Mouse (Mus musculus) forebrain, embryonic 10.5 days (tissue): ENCODE results near the gene Dusp22. TPM values are rescaled to one million over a fixed set of nuclear protein-coding genes. Genes with fewer than 3 reads are reported as not detected.

Experiments
- DNase-seq: peaks from one replicate; pipeline ENCODE4 v3.0.0-alpha.2; 2017; ENCODE audit warnings: low spot score; ENCODE audit errors: extremely low spot score
- H3K27ac ChIP-seq: fragments of 300-500 bp; sonication (generic); 2 replicates; pipeline ENCODE4 v1.5.1; 2016; ENCODE audit warnings: mild to moderate bottlenecking
- H3K27me3 ChIP-seq: fragments of 300-500 bp; sonication (generic); 2 replicates; pipeline ENCODE4 v1.6.1; 2016; ENCODE audit warnings: mild to moderate bottlenecking; ENCODE audit not compliant: poor library complexity, severe bottlenecking
- H3K36me3 ChIP-seq: fragments of 300-500 bp; sonication (generic); replicated peaks from 2 replicates; pipeline ENCODE4 v1.6.1; 2016; ENCODE audit warnings: mild to moderate bottlenecking, moderate library complexity
- H3K4me1 ChIP-seq: fragments of 300-500 bp; sonication (generic); 2 replicates; pipeline ENCODE4 v1.6.1; 2016
- H3K4me3 ChIP-seq: fragments of 300-500 bp; sonication (generic); 2 replicates; pipeline ENCODE4 v1.5.1; 2016; ENCODE audit warnings: mild to moderate bottlenecking, moderate library complexity
- H3K9me3 ChIP-seq: fragments of 300-500 bp; sonication (generic); 2 replicates; pipeline ENCODE4 v1.6.1; 2016; ENCODE audit warnings: mild to moderate bottlenecking, moderate library complexity
- WGBS: fragments of 180-500 bp; shearing (Covaris S2); methylation state at CpG from one replicate; pipeline ENCODE4 v1.1.7; 2016; 5-methylcytosine and 5-hydroxymethylcytosine counted together
- polyA plus RNA-seq: library from polyadenylated mRNA; unstranded; fragments of >200 nt; fragmentation: Nextera tagmentation; extraction: Ambion mirVana; gene quantifications from 2 replicates; pipeline ENCODE4 v1.2.1, GENCODE M21; 2016

Gene Dusp22
- polyA plus RNA-seq, 1 experiment from 2014 or later: 16.9 TPM

GRCm38 (mm10) chr13:30682328-30682727 lies 22.5 kb downstream of the Dusp22 start:
- 88% methylated on average over 3 of the region's 3 CpGs for WGBS
- no peak for DNase-seq
- Histone ChIP-seq H3K4me3 (no peak overlapping the region), H3K36me3 (no peaks in the 10 kb centered on the region), H3K4me1 (no peaks in the 10 kb centered on the region), H3K27me3 (no peaks in the 10 kb centered on the region), H3K9me3 (no peaks in the 10 kb centered on the region), H3K27ac (no peak overlapping the region)

GRCm38 (mm10) chr13:30684614-30685122 lies 24.9 kb downstream of the Dusp22 start:
- Histone ChIP-seq H3K4me3 (no peak overlapping the region), H3K9me3 (no peaks in the 10 kb centered on the region), H3K4me1 (no peaks in the 10 kb centered on the region), H3K27ac (no peak overlapping the region), H3K36me3 (no peaks in the 10 kb centered on the region), H3K27me3 (no peaks in the 10 kb centered on the region)
- no peak for DNase-seq
- WGBS: 65% methylated on average over 6 of the region's 6 CpGs

GRCm38 (mm10) chr13:30685957-30686356 lies 26.2 kb downstream of the Dusp22 start:
- H3K36me3 ChIP-seq: no peaks in the 10 kb centered on the region
- no peak for DNase-seq
- H3K27ac ChIP-seq: no peak overlapping the region
- no peaks in the 10 kb centered on the region for H3K4me1 ChIP-seq
- no peaks in the 10 kb centered on the region for H3K9me3 ChIP-seq
- 91% methylated on average over 2 of the region's 2 CpGs for WGBS
- H3K4me3 ChIP-seq: no peak overlapping the region
- H3K27me3 ChIP-seq: no peaks in the 10 kb centered on the region

- DNase-seq: no peak
- no peaks in the 10 kb centered on the region for H3K27me3 ChIP-seq
- 93% methylated on average over 12 of the region's 12 CpGs for WGBS
These were observed 28.3 kb downstream of the Dusp22 start for GRCm38 (mm10) chr13:30688035-30688616.

GRCm38 (mm10) chr13:30689475-30689874 lies 29.7 kb downstream of the Dusp22 start:
- no peaks in the 10 kb centered on the region for H3K36me3 ChIP-seq
- no peak overlapping the region for H3K4me3 ChIP-seq
- no peaks in the 10 kb centered on the region for H3K27me3 ChIP-seq
- H3K27ac ChIP-seq: no peak overlapping the region
- H3K4me1 ChIP-seq: no peaks in the 10 kb centered on the region
- no peak for DNase-seq
- WGBS: 93% methylated on average over 5 of the region's 5 CpGs
- no peaks in the 10 kb centered on the region for H3K9me3 ChIP-seq

More at GRCm38 (mm10) chr13:30688035-30688616, 28.3 kb downstream of the Dusp22 start:
- no peaks in the 10 kb centered on the region for H3K4me1 ChIP-seq
- no peaks in the 10 kb centered on the region for H3K9me3 ChIP-seq
- H3K36me3 ChIP-seq: no peaks in the 10 kb centered on the region
- H3K27ac ChIP-seq: no peak overlapping the region
- H3K4me3 ChIP-seq: no peak overlapping the region

GRCm38 (mm10) chr13:30691441-30692292 lies 31.9 kb downstream of the Dusp22 start:
- no peak overlapping the region for H3K4me3 ChIP-seq
- no peaks in the 10 kb centered on the region for H3K36me3 ChIP-seq
- WGBS: 91% methylated on average over 9 of the region's 9 CpGs
- no peaks in the 10 kb centered on the region for H3K27me3 ChIP-seq
- no peak overlapping the region for H3K27ac ChIP-seq
- H3K9me3 ChIP-seq: no peaks in the 10 kb centered on the region
- no peaks in the 10 kb centered on the region for H3K4me1 ChIP-seq
- DNase-seq: no peak

GRCm38 (mm10) chr13:30692644-30693385 lies 33.0 kb downstream of the Dusp22 start:
- Histone ChIP-seq H3K36me3 (no peaks in the 10 kb centered on the region; the same call in 1 of the 2 replicates), H3K4me3 (no peak overlapping the region), H3K4me1 (no peaks in the 10 kb centered on the region), H3K27ac (no peak overlapping the region), H3K9me3 (no peaks in the 10 kb centered on the region), H3K27me3 (no peaks in the 10 kb centered on the region)
- no peak for DNase-seq
- WGBS: 90% methylated on average over 7 of the region's 7 CpGs

GRCm38 (mm10) chr13:30695232-30695631 lies 35.4 kb downstream of the Dusp22 start:
- no peaks in the 10 kb centered on the region for H3K27me3 ChIP-seq
- no peak overlapping the region for H3K27ac ChIP-seq
- 83% methylated on average over 1 of the region's 1 CpGs for WGBS

GRCm38 (mm10) chr13:30695890-30696289 lies 36.1 kb downstream of the Dusp22 start:
- Histone ChIP-seq H3K4me1 (no peaks in the 10 kb centered on the region), H3K36me3 (no peaks in the 10 kb centered on the region; the same call in 1 of the 2 replicates), H3K27ac (no peak overlapping the region), H3K9me3 (no peaks in the 10 kb centered on the region), H3K4me3 (no peak overlapping the region), H3K27me3 (no peaks in the 10 kb centered on the region)
- 88% methylated on average over 2 of the region's 2 CpGs for WGBS
- no peak for DNase-seq

More at GRCm38 (mm10) chr13:30695232-30695631, 35.4 kb downstream of the Dusp22 start:
- no peaks in the 10 kb centered on the region; the same call in 1 of the 2 replicates for H3K36me3 ChIP-seq
- DNase-seq: no peak
- no peaks in the 10 kb centered on the region for H3K9me3 ChIP-seq
- no peaks in the 10 kb centered on the region for H3K4me1 ChIP-seq
- no peak overlapping the region for H3K4me3 ChIP-seq

- H3K4me3 ChIP-seq: no peak overlapping the region
- no peak for DNase-seq
- H3K4me1 ChIP-seq: no peaks in the 10 kb centered on the region
- H3K9me3 ChIP-seq: no peaks in the 10 kb centered on the region
- no peaks in the 10 kb centered on the region for H3K27me3 ChIP-seq
- no peak overlapping the region for H3K27ac ChIP-seq
- 95% methylated on average over 5 of the region's 5 CpGs for WGBS
- no peaks in the 10 kb centered on the region; the same call in 1 of the 2 replicates for H3K36me3 ChIP-seq
These were observed 38.1 kb downstream of the Dusp22 start for GRCm38 (mm10) chr13:30697880-30698279.

GRCm38 (mm10) chr13:30702695-30703094 lies 42.9 kb downstream of the Dusp22 start:
- Histone ChIP-seq H3K4me3 (no peak overlapping the region), H3K27ac (no peak overlapping the region), H3K36me3 (no peaks in the 10 kb centered on the region), H3K4me1 (no peaks in the 10 kb centered on the region), H3K27me3 (no peaks in the 10 kb centered on the region), H3K9me3 (no peaks in the 10 kb centered on the region)
- DNase-seq: no peak
- WGBS: 94% methylated on average over 5 of the region's 5 CpGs

GRCm38 (mm10) chr13:30704246-30705095 lies 44.7 kb downstream of the Dusp22 start:
- DNase-seq: no peak
- Histone ChIP-seq H3K27me3 (no peaks in the 10 kb centered on the region), H3K27ac (no peak overlapping the region), H3K36me3 (no peaks in the 10 kb centered on the region; the same call in 1 of the 2 replicates), H3K4me3 (no peak overlapping the region), H3K4me1 (no peaks in the 10 kb centered on the region), H3K9me3 (no peaks in the 10 kb centered on the region)
- 88% methylated on average over 8 of the region's 8 CpGs for WGBS
